Mouse (Mus musculus) olfactory bulb, adult 2 months (tissue): ENCODE results near the gene Trim67. TPM values are rescaled to one million over a fixed set of nuclear protein-coding genes. Genes with fewer than 3 reads are reported as not detected.

Source experiments
- H3K27ac ChIP-seq: fragments of 200-500 bp; 2 replicates; pipeline ENCODE4 v1.5.1; 2012; ENCODE audit warnings: low read depth, low read length; ENCODE audit not compliant: insufficient read depth
- H3K4me1 ChIP-seq: fragments of 200-500 bp; 2 replicates; pipeline ENCODE4 v1.6.1; 2012; ENCODE audit warnings: low read length; ENCODE audit not compliant: control insufficient read depth, insufficient read depth
- H3K4me3 ChIP-seq: fragments of 200-500 bp; 2 replicates; pipeline ENCODE4 v1.5.1; 2012; ENCODE audit warnings: mild to moderate bottlenecking, low read depth, low read length, moderate library complexity; ENCODE audit not compliant: insufficient read depth
- CTCF ChIP-seq: fragments of 200-500 bp; IDR thresholded peaks from 2 replicates; pipeline ENCODE4 v1.5.1; 2012; ENCODE audit warnings: low read depth, mild to moderate bottlenecking, low read length, moderate library complexity; ENCODE audit not compliant: insufficient read depth
- POLR2A ChIP-seq: fragments of 200-500 bp; IDR thresholded peaks from 2 replicates; pipeline ENCODE4 v1.6.1; 2012; ENCODE audit warnings: mild to moderate bottlenecking, low read depth, low read length, moderate library complexity; ENCODE audit not compliant: insufficient read depth
- WGBS: fragments of 180-500 bp; shearing (Covaris S2); methylation state at CpG from one replicate; pipeline ENCODE4 v1.1.7; 2018; 5-methylcytosine and 5-hydroxymethylcytosine counted together
- polyA plus RNA-seq: library from polyadenylated mRNA; stranded (reverse); fragments of >200 nt; gene quantifications from 2 replicates; pipeline ENCODE4 v1.2.4, GENCODE M21; 2012; ENCODE audit warnings: low replicate concordance; ENCODE audit not compliant: missing spikeins, insufficient read depth, insufficient read length

Gene Trim67
- polyA plus RNA-seq, 1 experiment: not detected

GRCm38 (mm10) chr8:124805990-124806389 is 13.1 kb downstream of the Trim67 start:
- Histone ChIP-seq H3K27ac (no peak overlapping the region), H3K4me1 (0 out of 2 replicates have a peak, but pooled peaks cover under 1% of the 10 kb centered on the region), H3K4me3 (no peak overlapping the region)
- WGBS: 89% methylated on average over 4 of the region's 4 CpGs
- TF ChIP-seq CTCF (no peak), POLR2A (no peak)

- Histone ChIP-seq H3K4me3 (no peak overlapping the region), H3K4me1 (peaks cover 3% of the 10 kb centered on the region; the same call in 1 of the 2 replicates), H3K27ac (no peak overlapping the region)
- TF ChIP-seq POLR2A: no peak
- 55% methylated on average over 2 of the region's 2 CpGs for WGBS
These were observed 16.5 kb downstream of the Trim67 start for GRCm38 (mm10) chr8:124809419-124809818.

GRCm38 (mm10) chr8:124810056-124810610 is 17.2 kb downstream of the Trim67 start:
- 60% methylated on average over 5 of the region's 5 CpGs for WGBS
- Histone ChIP-seq H3K4me3 (no peak overlapping the region), H3K27ac (no peak overlapping the region), H3K4me1 (peaks cover 3% of the 10 kb centered on the region; the same call in 1 of the 2 replicates)
- TF ChIP-seq CTCF (no peak), POLR2A (no peak)

GRCm38 (mm10) chr8:124810689-124811394 is 17.9 kb downstream of the Trim67 start:
- H3K27ac ChIP-seq: no peak overlapping the region
- no peak overlapping the region for H3K4me3 ChIP-seq
- WGBS: 36% methylated on average over 9 of the region's 9 CpGs
- H3K4me1 ChIP-seq: peaks cover 3% of the 10 kb centered on the region; the same call in 1 of the 2 replicates
- TF ChIP-seq CTCF (no peak), POLR2A (no peak)

- 74% methylated on average over 4 of the region's 4 CpGs for WGBS
- no peak for TF ChIP-seq CTCF
- no peak for TF ChIP-seq POLR2A
- Histone ChIP-seq H3K27ac (no peak overlapping the region), H3K4me3 (no peak overlapping the region), H3K4me1 (peaks cover 3% of the 10 kb centered on the region; the same call in 1 of the 2 replicates)
These were observed 20.4 kb downstream of the Trim67 start for GRCm38 (mm10) chr8:124813326-124813725.

- WGBS: 93% methylated on average over 12 of the region's 12 CpGs
- no peak overlapping the region for H3K27ac ChIP-seq
- TF ChIP-seq POLR2A: no peak
- no peak for TF ChIP-seq CTCF
These were observed 23.0 kb downstream of the Trim67 start for GRCm38 (mm10) chr8:124815870-124816269.

GRCm38 (mm10) chr8:124816866-124817265 is 24.0 kb downstream of the Trim67 start:
- 93% methylated on average over 11 of the region's 11 CpGs for WGBS
- Histone ChIP-seq H3K27ac (no peak overlapping the region), H3K4me1 (no peaks in the 10 kb centered on the region), H3K4me3 (no peak overlapping the region)
- TF ChIP-seq CTCF (no peak), POLR2A (no peak)

More at GRCm38 (mm10) chr8:124815870-124816269, 23.0 kb downstream of the Trim67 start:
- H3K4me1 ChIP-seq: peaks cover 3% of the 10 kb centered on the region; the same call in 1 of the 2 replicates
- no peak overlapping the region for H3K4me3 ChIP-seq

GRCm38 (mm10) chr8:124817361-124817760 is 24.5 kb downstream of the Trim67 start:
- H3K27ac ChIP-seq: no peak overlapping the region
- 74% methylated on average over 3 of the region's 3 CpGs for WGBS
- no peaks in the 10 kb centered on the region for H3K4me1 ChIP-seq
- TF ChIP-seq POLR2A (no peak), CTCF (no peak)
- no peak overlapping the region for H3K4me3 ChIP-seq

GRCm38 (mm10) chr8:124819612-124820115 is 26.8 kb downstream of the Trim67 start:
- no peak for TF ChIP-seq POLR2A
- no peak for TF ChIP-seq CTCF

More at GRCm38 (mm10) chr8:124819612-124820115, 26.8 kb downstream of the Trim67 start:
- H3K27ac ChIP-seq: no peak overlapping the region
- H3K4me3 ChIP-seq: no peak overlapping the region
- H3K4me1 ChIP-seq: no peaks in the 10 kb centered on the region
- 83% methylated on average over 6 of the region's 6 CpGs for WGBS
